ENCODE assay signal across 12 mouse cellular contexts in genomic region chr7:88206223-88206827, GRCm38 (mm10).
DNase-seq lines count a peak whose midpoint lies in the region; ATAC-seq and TF ChIP-seq lines count a peak whose summit lies in the region.
"Had no signal": no experiment of that assay in that cellular context is flagged by ENCODE, and none has a peak within 500 bp of the region (broad histone marks: within the 10 kb centered on the region; RNA-seq: fewer than 3 reads in every experiment).

No protein-coding gene starts in this region.

- no peak for DNase-seq in midbrain, embryonic 10.5 days (ENCODE audit: low spot score)
- peak; percentile 68 for DNase-seq in thymus, postnatal 0 days (ENCODE audit: low spot score)
- no peak for DNase-seq in cerebellum, postnatal 36 days
- DNase-seq in lung, adult 2 months, result no peak
- DNase-seq: kidney, postnatal 36 days; lung, postnatal 4 days had no signal

- TF ChIP-seq POLR2A in lung, adult 2 months (IDR thresholded peaks at IDR 0.05; ENCODE audit: borderline replicate concordance, extremely low read depth, low read depth, low read length), result no peak

- H3K27me3 ChIP-seq in midbrain, embryonic 10.5 days (ENCODE audit: low read depth, poor library complexity, severe bottlenecking), result no peaks in the 10 kb centered on the region
- no peaks in the 10 kb centered on the region for H3K27me3 ChIP-seq in midbrain, embryonic 15.5 days (replicated peaks)
- H3K27me3 ChIP-seq: heart, embryonic 15.5 days; limb, embryonic 12.5 days had no signal

- no peaks in the 10 kb centered on the region for H3K36me3 ChIP-seq in midbrain, embryonic 10.5 days
- H3K36me3 ChIP-seq in midbrain, embryonic 15.5 days (replicated peaks), result no peaks in the 10 kb centered on the region
- H3K36me3 ChIP-seq: heart, embryonic 15.5 days; limb, embryonic 12.5 days had no signal

- H3K27ac ChIP-seq in midbrain, embryonic 10.5 days (replicated peaks), result peak overlapping the region; percentile 72
- no peak overlapping the region for H3K27ac ChIP-seq in midbrain, embryonic 15.5 days
- H3K27ac ChIP-seq: limb, embryonic 12.5 days had no signal

- ATAC-seq in midbrain, embryonic 15.5 days (replicated peaks), result no peak
- ATAC-seq in common myeloid progenitor, adult 5-6 weeks (replicated peaks; ENCODE audit: low read depth, poor library complexity, severe bottlenecking), result peak; percentile 36
- ATAC-seq in inflammation-experienced regulatory T-cells, adult 6 months, result peak; percentile 84
- no peak for ATAC-seq in cerebellum, adult (ENCODE audit: insufficient number of reproducible peaks, low FRiP score, low TSS enrichment)

- no peak overlapping the region for H3K4me2 ChIP-seq in midbrain, embryonic 15.5 days
- H3K4me2 ChIP-seq: heart, embryonic 15.5 days; limb, embryonic 12.5 days had no signal

- peaks cover 20% of the 10 kb centered on the region for H3K4me1 ChIP-seq in midbrain, embryonic 10.5 days
- peaks cover 6% of the 10 kb centered on the region for H3K4me1 ChIP-seq in midbrain, embryonic 15.5 days
- peaks cover 4% of the 10 kb centered on the region for H3K4me1 ChIP-seq in lung, adult 2 months (ENCODE audit: control insufficient read depth, insufficient read depth, low read length)
- H3K4me1 ChIP-seq: heart, embryonic 15.5 days; limb, embryonic 12.5 days had no signal

- H3K4me3 ChIP-seq in midbrain, embryonic 10.5 days, result no peak overlapping the region
- H3K4me3 ChIP-seq in midbrain, embryonic 15.5 days, result no peak overlapping the region
- no peak overlapping the region for H3K4me3 ChIP-seq in lung, adult 2 months (replicated peaks; ENCODE audit: extremely low read depth, low read depth, low read length)
- H3K4me3 ChIP-seq: heart, embryonic 15.5 days; limb, embryonic 12.5 days had no signal

- TF ChIP-seq CTCF in lung, adult 2 months (IDR thresholded peaks at IDR 0.05; ENCODE audit: insufficient read depth, low read length), result no peak

- H3K9me3 ChIP-seq in midbrain, embryonic 10.5 days (replicated peaks), result peaks cover 7% of the 10 kb centered on the region; the same call in 1 of the 2 replicates
- no peaks in the 10 kb centered on the region for H3K9me3 ChIP-seq in midbrain, embryonic 15.5 days
- H3K9me3 ChIP-seq: heart, embryonic 15.5 days; limb, embryonic 12.5 days had no signal

- no peak overlapping the region for H3K9ac ChIP-seq in midbrain, embryonic 15.5 days
- H3K9ac ChIP-seq: heart, embryonic 15.5 days; limb, embryonic 12.5 days had no signal

- WGBS in midbrain, embryonic 10.5 days, result 44% methylated on average over 2 of the region's 2 CpGs
- 29% methylated on average over 2 of the region's 2 CpGs for WGBS in midbrain, embryonic 15.5 days
- 41% methylated on average over 2 of the region's 2 CpGs for WGBS in lung, adult 2 months

Comparison
In these comparisons a context has a peak if more than half of its experiments do, and no peak if none do; other contexts are left out.
1. ATAC-seq: peak in common myeloid progenitor, adult 5-6 weeks (single experiment) and inflammation-experienced regulatory T-cells, adult 6 months (single experiment); none in midbrain, embryonic 15.5 days (single experiment) and cerebellum, adult (single experiment).